Mouse (Mus musculus) frontal cortex, postnatal 36 days (tissue): ENCODE measurements at regions not wholly inside any gene's neighbourhood (a gene's known extent, or its start where the extent isn't known, plus 50 kb on each side); places are given as distances from the start of the nearest gene placed in this dataset.

Experiments
- DNase-seq, 2 experiments: peaks; one replicate each; pipeline ENCODE4 v3.0.0; 2022; ENCODE audit warnings: low spot score in 2 of 2

DNA sequence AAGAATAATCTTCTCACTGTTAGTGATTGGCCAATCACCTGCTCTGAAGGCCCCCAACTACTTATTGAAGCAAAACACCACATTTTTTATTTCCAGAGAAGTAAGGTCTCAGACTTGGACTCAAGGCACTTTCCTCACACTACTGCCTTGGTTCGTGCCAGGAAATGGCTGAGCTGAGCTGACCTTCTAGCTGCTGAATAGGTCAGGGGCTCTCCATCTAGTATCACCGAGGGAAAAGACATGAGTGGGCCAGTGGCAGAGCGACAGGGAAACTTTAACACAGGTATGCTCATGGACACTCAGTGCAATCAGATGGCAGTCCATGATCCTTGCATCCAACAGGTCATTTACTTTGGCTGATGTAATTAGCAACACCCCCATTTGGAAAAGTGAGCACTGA is 635.3 kb downstream of the Insc start:
- DNase-seq = no peak

DNA sequence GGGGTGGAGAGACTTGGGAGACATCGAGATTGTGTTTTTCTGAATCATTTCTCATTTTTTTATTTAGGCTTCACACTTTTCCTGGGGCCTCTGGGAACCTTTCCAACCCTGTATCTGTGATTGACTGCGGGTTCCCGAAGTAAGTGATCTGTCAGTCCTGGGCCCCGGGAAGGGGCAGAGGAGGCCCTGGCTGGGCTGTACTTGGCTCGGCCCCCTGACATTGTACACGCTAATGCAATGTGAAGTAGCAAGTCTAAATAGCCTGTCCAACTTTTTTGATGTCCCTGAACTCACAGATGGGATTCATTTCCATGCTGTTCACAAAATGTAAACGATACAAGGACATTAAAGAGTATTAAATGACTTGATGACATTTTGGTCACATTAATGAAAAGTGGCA is 636.1 kb downstream of the Insc start:
- no peak for DNase-seq

GRCm38 (mm10) chr7:115380989-115381610 is 637.6 kb downstream of the Insc start:
- no peak for DNase-seq

- DNase-seq = peak in 1 of 2 experiments; percentile 20
Observed at GRCm38 (mm10) chr7:115382876-115383275, 639.4 kb downstream of the Insc start.

DNA sequence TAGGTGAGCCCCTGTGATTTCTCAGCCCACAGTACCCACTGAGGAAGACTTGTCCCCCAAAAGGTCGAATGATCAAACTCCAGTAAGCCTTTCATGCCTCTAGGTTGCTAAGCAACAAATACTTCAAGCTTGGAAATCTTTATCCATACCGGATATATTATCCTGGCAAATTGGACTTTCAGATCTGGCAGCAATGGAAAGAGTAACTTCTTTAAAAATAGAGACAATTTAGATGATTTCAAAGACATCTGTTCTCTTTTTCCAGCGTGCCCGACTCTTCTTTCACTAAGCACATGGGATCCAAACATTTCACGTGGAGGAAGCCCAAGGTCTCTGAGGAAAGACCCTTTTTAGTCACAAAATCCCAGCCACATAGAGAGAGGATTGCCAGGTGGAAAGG is 645.4 kb downstream of the Insc start:
- peak in 1 of 2 experiments; percentile 10 for DNase-seq

- no peak for DNase-seq
Observed at GRCm38 (mm10) chr7:115392520-115392919, 646.1 kb downstream of the Sox6 start.

DNA sequence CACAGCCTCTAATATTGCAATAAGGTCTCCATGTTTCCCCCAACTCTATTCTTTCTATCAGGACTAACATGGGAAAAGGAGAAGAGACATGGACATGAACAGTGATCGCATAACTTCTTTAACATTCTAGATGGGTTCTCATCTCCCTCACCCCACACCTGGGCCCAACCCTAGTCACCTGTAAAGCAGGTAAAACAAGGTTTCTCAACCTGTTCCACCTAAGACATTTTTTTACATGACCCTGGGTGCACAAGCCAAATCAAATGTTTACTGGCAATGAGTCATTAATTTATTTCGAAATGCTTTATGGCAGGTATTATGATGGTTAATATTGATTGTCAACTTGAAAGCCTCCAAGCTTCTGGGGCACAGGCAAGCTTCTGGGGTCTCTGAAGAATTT is 640.4 kb downstream of the Sox6 start:
- no peak for DNase-seq

DNA sequence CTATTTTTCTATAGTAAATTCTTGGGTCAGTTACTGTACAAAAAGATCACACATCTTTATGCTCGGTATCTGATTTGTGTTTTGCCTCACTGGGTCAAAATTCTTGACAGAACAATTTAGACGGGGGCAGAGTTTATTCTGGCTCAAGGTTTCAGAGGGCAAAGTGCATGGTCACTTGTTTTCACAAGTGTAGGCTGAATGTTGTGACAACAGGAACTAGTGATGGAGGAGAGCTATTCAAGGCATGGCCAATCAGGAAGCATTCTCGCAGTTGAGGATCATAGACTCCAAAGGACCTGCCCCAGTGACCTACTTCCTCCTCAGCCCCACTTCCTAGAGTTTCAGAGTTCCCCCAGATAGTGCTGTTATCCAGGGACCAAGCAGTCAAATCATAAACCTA is 639.1 kb downstream of the Sox6 start:
- no peak for DNase-seq

DNA sequence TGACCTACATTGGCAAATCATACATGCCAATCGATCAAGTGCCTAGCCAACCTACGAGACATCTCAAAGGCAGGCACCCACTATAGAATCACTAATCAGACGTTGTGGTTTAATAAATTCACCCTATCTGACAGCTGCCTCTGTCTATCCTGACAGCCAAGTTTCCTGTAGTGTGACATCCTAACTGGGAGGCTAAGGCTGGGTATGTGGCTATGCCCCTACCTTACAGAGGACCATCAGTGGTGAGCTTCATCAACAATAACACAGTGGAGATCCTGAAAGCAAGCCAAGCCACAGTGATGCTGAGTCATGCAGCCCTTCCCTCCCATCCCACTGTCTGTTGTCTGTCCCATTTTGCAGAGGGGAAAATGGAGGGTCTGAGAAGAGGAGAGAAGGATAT is 630.7 kb downstream of the Sox6 start:
- no peak for DNase-seq

DNA sequence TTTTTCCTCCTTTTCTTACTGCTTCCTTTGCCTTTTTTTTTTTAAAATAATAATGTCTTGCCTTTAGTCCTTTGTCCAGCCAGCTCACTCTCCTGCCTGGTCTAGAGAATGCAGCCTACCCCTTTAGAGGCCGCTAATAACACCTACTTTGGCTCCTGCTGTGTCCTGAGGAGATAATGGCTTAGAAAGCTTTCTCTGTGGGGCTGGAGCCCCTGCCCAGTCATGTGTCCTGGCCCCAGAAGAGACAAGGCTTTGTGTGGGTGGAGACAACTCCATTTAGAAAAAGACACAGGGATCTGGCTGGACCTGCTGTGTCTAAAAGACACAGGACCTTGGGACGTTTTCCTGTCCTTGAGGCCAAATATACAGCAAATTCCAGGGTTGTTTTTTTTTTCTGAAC is 629.7 kb downstream of the Sox6 start:
- DNase-seq = no peak

- no peak for DNase-seq
Observed at GRCm38 (mm10) chr7:115410501-115411230, 627.9 kb downstream of the Sox6 start.

GRCm38 (mm10) chr7:115411456-115411855 is 627.1 kb downstream of the Sox6 start:
- DNase-seq = no peak

DNA sequence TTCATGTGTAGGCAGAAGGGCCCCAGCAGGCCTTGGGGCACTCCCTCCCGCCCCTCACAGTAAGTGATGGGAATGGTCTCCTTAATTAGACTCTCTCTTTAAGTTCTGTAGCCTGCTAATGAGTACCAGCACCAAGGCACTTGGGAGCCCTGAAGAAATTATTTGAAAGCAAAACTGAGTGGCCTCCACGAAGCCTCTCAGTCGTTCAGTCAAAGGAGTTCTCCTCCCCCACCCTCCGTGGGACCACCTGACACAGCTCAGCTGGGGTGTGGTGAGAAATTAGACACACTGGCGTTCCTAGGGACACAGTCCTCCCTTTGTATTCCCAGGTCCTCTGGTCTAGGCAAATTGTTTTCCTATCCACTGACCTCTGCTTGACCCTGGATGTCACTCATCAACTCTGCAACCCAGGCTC is 623.4 kb downstream of the Sox6 start:
- no peak for DNase-seq
